Mouse (Mus musculus): ENCODE results near the gene Daw1.

Daw1 gene

GRCm38 (mm10) chr1:83159603-83160002 lies at the start of gene Daw1:
Gene Daw1 (plus strand): TSS chr1:83159752.
- peak; percentile 30 to 60 for DNase-seq

GRCm38 (mm10) chr1:83110992-83111391 lies 48.6 kb upstream of the Daw1 start:
- no peak for DNase-seq

- DNase-seq, result no peak
These were observed 47.8 kb upstream of the Daw1 start for GRCm38 (mm10) chr1:83111726-83112125.

- DNase-seq, result no peak
These were observed 43.0 kb upstream of the Daw1 start, which contains the start of gene Ccl20 for GRCm38 (mm10) chr1:83116447-83117137. Gene Ccl20 (plus strand): TSS chr1:83116766.

- no peak for DNase-seq
These were observed 42.3 kb upstream of the Daw1 start for GRCm38 (mm10) chr1:83117217-83117616.

GRCm38 (mm10) chr1:83117661-83118060 lies 41.9 kb upstream of the Daw1 start:
- no peak for DNase-seq

- no peak for DNase-seq
These were observed 39.6 kb upstream of the Daw1 start for GRCm38 (mm10) chr1:83119903-83120302.

- DNase-seq, result no peak
These were observed 39.2 kb upstream of the Daw1 start for GRCm38 (mm10) chr1:83120312-83120711.

- no peak for DNase-seq
These were observed 36.4 kb upstream of the Daw1 start for GRCm38 (mm10) chr1:83123201-83123600.

GRCm38 (mm10) chr1:83135829-83136228 lies 23.7 kb upstream of the Daw1 start:
- DNase-seq, result no peak

- no peak for DNase-seq
These were observed 21.7 kb upstream of the Daw1 start for GRCm38 (mm10) chr1:83137847-83138246.

- DNase-seq, result no peak
These were observed 20.8 kb upstream of the Daw1 start for GRCm38 (mm10) chr1:83138721-83139120.

- DNase-seq, result no peak
These were observed 18.0 kb upstream of the Daw1 start for GRCm38 (mm10) chr1:83141510-83141909.

GRCm38 (mm10) chr1:83142055-83142454 lies 17.5 kb upstream of the Daw1 start:
- DNase-seq, result no peak

GRCm38 (mm10) chr1:83146547-83146946 lies 13.0 kb upstream of the Daw1 start:
- DNase-seq, result no peak

- no peak for DNase-seq
These were observed 9.3 kb upstream of the Daw1 start for GRCm38 (mm10) chr1:83150227-83150626.

GRCm38 (mm10) chr1:83152961-83153360 lies 6.6 kb upstream of the Daw1 start:
- DNase-seq, result no peak

- DNase-seq, result no peak
These were observed 2.7 kb upstream of the Daw1 start for GRCm38 (mm10) chr1:83156876-83157275.

GRCm38 (mm10) chr1:83161658-83162057 lies 2.1 kb downstream of the Daw1 start:
- DNase-seq, result no peak

- no peak for DNase-seq
These were observed 4.5 kb downstream of the Daw1 start for GRCm38 (mm10) chr1:83164027-83164426.

- no peak for DNase-seq
These were observed 9.6 kb downstream of the Daw1 start for GRCm38 (mm10) chr1:83169158-83169557.

GRCm38 (mm10) chr1:83175985-83176384 lies 16.4 kb downstream of the Daw1 start:
- DNase-seq, result peak; percentile 30 to 55

GRCm38 (mm10) chr1:83179531-83179930 lies 20.0 kb downstream of the Daw1 start:
- DNase-seq, result peak; percentile 19 to 44

GRCm38 (mm10) chr1:83181418-83181817 lies 21.9 kb downstream of the Daw1 start:
- peak; percentile 33 to 62 for DNase-seq

GRCm38 (mm10) chr1:83187154-83187553 lies 27.6 kb downstream of the Daw1 start:
- peak in 1 of 2 experiments; percentile 48 for DNase-seq

All from cerebellum, postnatal 25 days (tissue).